Mouse (Mus musculus) lung, postnatal 0 days (tissue): Measurements from ENCODE around the gene Erc1. TPM values are rescaled to one million over a fixed set of nuclear protein-coding genes. Genes with fewer than 3 reads are reported as not detected.

Experiments used
- ATAC-seq: fragments of 200-750 bp; cut with Nextera tagmentation; 2 replicates; pipeline ENCODE4 v1.8.0; 2017; ENCODE audit warnings: moderate library complexity
- DNase-seq: peaks from one replicate; pipeline ENCODE4 v3.0.0-alpha.2; 2016; ENCODE audit warnings: low spot score
- H3K27ac ChIP-seq: fragments of 300-500 bp; sonication (generic); 2 replicates; pipeline ENCODE4 v1.5.1; 2014; ENCODE audit warnings: antibody characterized with exemption, mild to moderate bottlenecking, low read length, mixed read lengths
- H3K27me3 ChIP-seq: fragments of 300-500 bp; sonication (generic); replicated peaks from 2 replicates; pipeline ENCODE4 v1.6.1; 2014; ENCODE audit warnings: low read length, mixed read lengths; ENCODE audit not compliant: insufficient read depth
- H3K36me3 ChIP-seq: fragments of 300-500 bp; sonication (generic); 2 replicates; pipeline ENCODE4 v1.6.1; 2014; ENCODE audit warnings: low read length, mixed read lengths; ENCODE audit not compliant: insufficient read depth
- H3K4me1 ChIP-seq: fragments of 300-500 bp; sonication (generic); 2 replicates; pipeline ENCODE4 v1.6.1; 2014; ENCODE audit warnings: antibody characterized with exemption, low read depth, low read length, mixed read lengths; ENCODE audit not compliant: insufficient read depth
- H3K4me2 ChIP-seq: fragments of 300-500 bp; sonication (generic); replicated peaks from 2 replicates; pipeline ENCODE4 v1.6.1; 2014; ENCODE audit warnings: low read depth, mild to moderate bottlenecking, low read length, moderate library complexity, mixed read lengths
- H3K4me3 ChIP-seq: fragments of 300-500 bp; sonication (generic); 2 replicates; pipeline ENCODE4 v1.5.1; 2014; ENCODE audit warnings: low read depth, low read length
- H3K9ac ChIP-seq: fragments of 300-500 bp; sonication (generic); replicated peaks from 2 replicates; pipeline ENCODE4 v1.6.1; 2014; ENCODE audit warnings: low read depth, mild to moderate bottlenecking
- H3K9me3 ChIP-seq: fragments of 300-500 bp; sonication (generic); 2 replicates; pipeline ENCODE4 v1.6.1; 2016; ENCODE audit warnings: low read length, mixed read lengths
- CTCF ChIP-seq: IDR thresholded peaks from 2 replicates; pipeline ENCODE4 v1.5.1; 2016; ENCODE audit warnings: antibody characterized with exemption, mild to moderate bottlenecking
- EP300 ChIP-seq: IDR thresholded peaks from 2 replicates; pipeline ENCODE4 v1.6.1; 2016; ENCODE audit warnings: antibody characterized with exemption, mild to moderate bottlenecking, control low read depth
- WGBS: fragments of 180-500 bp; shearing (Covaris S2); extraction: QIAGEN DNeasy Blood & Tissue Kit; methylation state at CpG from one replicate; pipeline ENCODE4 v1.1.7; 2014; 5-methylcytosine and 5-hydroxymethylcytosine counted together
- polyA plus RNA-seq: library from polyadenylated mRNA; unstranded; fragments of >200 nt; fragmentation: Nextera tagmentation; extraction: Ambion mirVana; gene quantifications from 2 replicates; pipeline ENCODE4 v1.2.1, GENCODE M21; 2015

The Erc1 gene
- polyA plus RNA-seq, 1 experiment from 2014 or later, result 9.9 TPM

GRCm38 (mm10) chr6:119585652-119586375 is 262.2 kb downstream of the Erc1 start:
- ATAC-seq (peak; percentile 72), DNase-seq (peak; percentile 59)
- H3K4me1 ChIP-seq, result peaks cover under 1% of the 10 kb centered on the region; the same call in 1 of the 2 replicates
- H3K27me3 ChIP-seq, result no peaks in the 10 kb centered on the region
- H3K9ac ChIP-seq, result no peak overlapping the region
- no peaks in the 10 kb centered on the region for H3K9me3 ChIP-seq
- H3K4me3 ChIP-seq, result no peak overlapping the region
- no peak overlapping the region for H3K27ac ChIP-seq
- no peaks in the 10 kb centered on the region for H3K36me3 ChIP-seq
- 49% methylated on average over 5 of the region's 5 CpGs for WGBS
- no peak overlapping the region for H3K4me2 ChIP-seq
- TF ChIP-seq CTCF, result no peak
- TF ChIP-seq EP300, result 0 out of 2 replicates have a peak, but pooled peaks have one; percentile 29

- TF ChIP-seq EP300, result no peak
- TF ChIP-seq CTCF, result no peak
- H3K27me3 ChIP-seq, result no peaks in the 10 kb centered on the region
- H3K4me2 ChIP-seq, result no peak overlapping the region
- no peak overlapping the region for H3K4me3 ChIP-seq
- no peaks in the 10 kb centered on the region for H3K9me3 ChIP-seq
- H3K36me3 ChIP-seq, result no peaks in the 10 kb centered on the region
- H3K4me1 ChIP-seq, result no peaks in the 10 kb centered on the region; the same call in 1 of the 2 replicates
- no peak for ATAC-seq
- H3K9ac ChIP-seq, result no peak overlapping the region
- WGBS, result 60% methylated on average over 1 of the region's 1 CpGs
- no peak overlapping the region for H3K27ac ChIP-seq
- no peak for DNase-seq
Observed at GRCm38 (mm10) chr6:119584061-119584460, 263.9 kb downstream of the Erc1 start.

GRCm38 (mm10) chr6:119583165-119583564 is 264.8 kb downstream of the Erc1 start:
- no peak overlapping the region for H3K9ac ChIP-seq
- H3K36me3 ChIP-seq, result no peaks in the 10 kb centered on the region
- no peaks in the 10 kb centered on the region for H3K27me3 ChIP-seq
- H3K27ac ChIP-seq, result no peak overlapping the region
- no peaks in the 10 kb centered on the region; the same call in 1 of the 2 replicates for H3K4me1 ChIP-seq
- H3K4me3 ChIP-seq, result no peak overlapping the region
- no peak overlapping the region for H3K4me2 ChIP-seq
- TF ChIP-seq EP300 (no peak), CTCF (no peak)
- 68% methylated on average over 5 of the region's 5 CpGs for WGBS
- ATAC-seq (peak; percentile 62), DNase-seq (peak; percentile 63)
- H3K9me3 ChIP-seq, result no peaks in the 10 kb centered on the region

- Histone ChIP-seq H3K27ac (no peak overlapping the region), H3K36me3 (0 out of 2 replicates have a peak, but pooled peaks cover 9% of the 10 kb centered on the region), H3K4me1 (no peaks in the 10 kb centered on the region; the same call in 1 of the 2 replicates), H3K9ac (no peak overlapping the region), H3K4me2 (no peak overlapping the region), H3K9me3 (no peaks in the 10 kb centered on the region), H3K4me3 (no peak overlapping the region), H3K27me3 (no peaks in the 10 kb centered on the region)
- WGBS, result 93% methylated on average over 4 of the region's 4 CpGs
- TF ChIP-seq CTCF, result no peak
- no peak for TF ChIP-seq EP300
- DNase-seq (no peak), ATAC-seq (no peak)
Observed at GRCm38 (mm10) chr6:119576706-119577105, 271.3 kb downstream of the Erc1 start.

- no peaks in the 10 kb centered on the region for H3K9me3 ChIP-seq
- no peak overlapping the region for H3K9ac ChIP-seq
- H3K27me3 ChIP-seq, result no peaks in the 10 kb centered on the region
- no peak overlapping the region for H3K27ac ChIP-seq
- DNase-seq, result no peak
- no peak for TF ChIP-seq CTCF
- TF ChIP-seq EP300, result no peak
- WGBS, result 89% methylated on average over 12 of the region's 12 CpGs
- H3K4me2 ChIP-seq, result no peak overlapping the region
- no peak overlapping the region for H3K4me3 ChIP-seq
- ATAC-seq, result no peak
- 0 out of 2 replicates have a peak, but pooled peaks cover 9% of the 10 kb centered on the region for H3K36me3 ChIP-seq
- H3K4me1 ChIP-seq, result no peaks in the 10 kb centered on the region; the same call in 1 of the 2 replicates
Observed at GRCm38 (mm10) chr6:119575331-119575730, 272.6 kb downstream of the Erc1 start.

- no peak overlapping the region for H3K9ac ChIP-seq
- ATAC-seq (peak; percentile 26; the same call in 1 of the 2 replicates), DNase-seq (no peak)
- H3K4me3 ChIP-seq, result no peak overlapping the region
- no peak overlapping the region for H3K27ac ChIP-seq
- H3K4me2 ChIP-seq, result no peak overlapping the region
- no peaks in the 10 kb centered on the region for H3K4me1 ChIP-seq
- 0 out of 2 replicates have a peak, but pooled peaks cover 9% of the 10 kb centered on the region for H3K36me3 ChIP-seq
- no peaks in the 10 kb centered on the region for H3K9me3 ChIP-seq
- WGBS, result 51% methylated on average over 7 of the region's 7 CpGs
- no peak for TF ChIP-seq EP300
- TF ChIP-seq CTCF, result no peak
- H3K27me3 ChIP-seq, result no peaks in the 10 kb centered on the region
Observed at GRCm38 (mm10) chr6:119572296-119572695, 275.7 kb downstream of the Erc1 start.
